Mouse (Mus musculus) limb, embryonic 14.5 days (tissue): Measurements from ENCODE around the gene Cfap97d2. TPM values are rescaled to one million over a fixed set of nuclear protein-coding genes. Genes with fewer than 3 reads are reported as not detected.
"Not testable (repeated sequence)": the region's sequence is repeated elsewhere in the genome, so short reads cannot be mapped to it uniquely, and the experiment has no call there.

Experiments used
- ATAC-seq: fragments of 200-750 bp; cut with Nextera tagmentation; 2 replicates; pipeline ENCODE4 v1.8.0; 2017; ENCODE audit warnings: low read depth, moderate number of reproducible peaks, moderate TSS enrichment; ENCODE audit not compliant: low FRiP score
- DNase-seq: peaks from one replicate; pipeline ENCODE4 v3.0.0-alpha.2; 2015; ENCODE audit warnings: low spot score
- H3K27ac ChIP-seq: fragments of 300-500 bp; sonication (generic); replicated peaks from 2 replicates; pipeline ENCODE4 v1.5.1; 2014; ENCODE audit warnings: low read depth, mild to moderate bottlenecking, low read length, moderate library complexity, mixed read lengths
- H3K27me3 ChIP-seq: fragments of 300-500 bp; sonication (generic); 2 replicates; pipeline ENCODE4 v1.6.1; 2014; ENCODE audit warnings: low read length, mixed read lengths; ENCODE audit not compliant: control insufficient read depth, insufficient read depth
- H3K36me3 ChIP-seq: fragments of 300-500 bp; sonication (generic); 2 replicates; pipeline ENCODE4 v1.6.1; 2014; ENCODE audit warnings: mild to moderate bottlenecking, low read length, moderate library complexity, mixed read lengths; ENCODE audit not compliant: control insufficient read depth, insufficient read depth
- H3K4me1 ChIP-seq: fragments of 300-500 bp; sonication (generic); 2 replicates; pipeline ENCODE4 v1.6.1; 2014; ENCODE audit warnings: antibody characterized with exemption, low read length, mixed read lengths; ENCODE audit not compliant: control insufficient read depth, insufficient read depth
- H3K4me2 ChIP-seq: fragments of 300-500 bp; sonication (generic); replicated peaks from 2 replicates; pipeline ENCODE4 v1.6.1; 2014; ENCODE audit warnings: low read depth, mild to moderate bottlenecking, low read length, moderate library complexity; ENCODE audit not compliant: severe bottlenecking
- H3K4me3 ChIP-seq: fragments of 300-500 bp; sonication (generic); replicated peaks from 2 replicates; pipeline ENCODE4 v1.5.1; 2014; ENCODE audit warnings: low read length
- H3K9ac ChIP-seq: fragments of 300-500 bp; sonication (generic); 2 replicates; pipeline ENCODE4 v1.6.1; 2014; ENCODE audit warnings: mild to moderate bottlenecking, low read depth, low read length, moderate library complexity; ENCODE audit not compliant: severe bottlenecking
- H3K9me3 ChIP-seq: fragments of 300-500 bp; sonication (generic); 2 replicates; pipeline ENCODE4 v1.6.1; 2016; ENCODE audit warnings: low read length; ENCODE audit not compliant: control insufficient read depth
- POLR2A ChIP-seq: fragments of 200-500 bp; IDR thresholded peaks from 2 replicates; pipeline ENCODE4 v1.8.0; 2012; ENCODE audit warnings: inconsistent platforms, mild to moderate bottlenecking, moderate library complexity, borderline replicate concordance; ENCODE audit not compliant: insufficient read depth, insufficient read length; ENCODE audit errors: extremely low read depth
- WGBS: fragments of 180-500 bp; shearing (Covaris S2); extraction: QIAGEN DNeasy Blood & Tissue Kit; methylation state at CpG from one replicate; pipeline ENCODE4 v1.1.7; 2014; 5-methylcytosine and 5-hydroxymethylcytosine counted together
- polyA plus RNA-seq, 2 experiments: library from polyadenylated mRNA; depleted of rRNA in 1 of 2; stranded (reverse) in 1 of 2; unstranded in 1 of 2; fragments of >200 nt; fragmentation: Nextera tagmentation in 1 of 2; extraction: Ambion mirVana in 1 of 2; gene quantifications; 2 replicates each; pipeline versions ENCODE4 v1.2.1 to v1.2.3; 2012 to 2014

Cfap97d2 gene
- polyA plus RNA-seq, 2 experiments: 0.10 TPM; not detected in 1

GRCm38 (mm10) chr8:13740323-13740770, 34.7 kb downstream of the Cfap97d2 start:
- H3K9me3 ChIP-seq: no peaks in the 10 kb centered on the region
- DNase-seq: no peak
- ATAC-seq: no peak
- TF ChIP-seq POLR2A: no peak
- H3K4me1 ChIP-seq: no peaks in the 10 kb centered on the region
- H3K4me2 ChIP-seq: no peak overlapping the region
- H3K9ac ChIP-seq: 0 out of 2 replicates have a peak overlapping the region, but pooled peaks have one; percentile 5
- H3K4me3 ChIP-seq: no peak overlapping the region
- WGBS: 29% methylated on average over 6 of the region's 6 CpGs
- no peaks in the 10 kb centered on the region for H3K36me3 ChIP-seq
- H3K27ac ChIP-seq: no peak overlapping the region
- no peaks in the 10 kb centered on the region for H3K27me3 ChIP-seq

GRCm38 (mm10) chr8:13740817-13741613, 35.3 kb downstream of the Cfap97d2 start:
- H3K4me3 ChIP-seq: no peak overlapping the region
- no peak for TF ChIP-seq POLR2A
- H3K36me3 ChIP-seq: no peaks in the 10 kb centered on the region
- H3K9ac ChIP-seq: no peak overlapping the region
- no peak for DNase-seq
- H3K4me2 ChIP-seq: no peak overlapping the region
- H3K27ac ChIP-seq: no peak overlapping the region
- no peaks in the 10 kb centered on the region for H3K9me3 ChIP-seq
- ATAC-seq: no peak
- WGBS: 76% methylated on average over 7 of the region's 7 CpGs
- no peaks in the 10 kb centered on the region for H3K4me1 ChIP-seq
- no peaks in the 10 kb centered on the region for H3K27me3 ChIP-seq

- H3K4me2 ChIP-seq, H3K9me3 ChIP-seq, H3K4me3 ChIP-seq, H3K36me3 ChIP-seq, H3K27me3 ChIP-seq, H3K4me1 ChIP-seq, ATAC-seq, DNase-seq, H3K9ac ChIP-seq, H3K27ac ChIP-seq: not testable (repeated sequence)
- 79% methylated on average over 5 of the region's 6 CpGs for WGBS
These were observed 40.5 kb downstream of the Cfap97d2 start for GRCm38 (mm10) chr8:13746212-13746611.

GRCm38 (mm10) chr8:13747626-13748025, 41.9 kb downstream of the Cfap97d2 start:
- Histone ChIP-seq H3K9ac (no peak overlapping the region), H3K36me3 (no peaks in the 10 kb centered on the region), H3K9me3 (no peaks in the 10 kb centered on the region), H3K4me2 (no peak overlapping the region), H3K4me3 (no peak overlapping the region), H3K27ac (no peak overlapping the region), H3K27me3 (no peaks in the 10 kb centered on the region), H3K4me1 (0 out of 2 replicates have a peak, but pooled peaks cover 7% of the 10 kb centered on the region)
- TF ChIP-seq POLR2A: no peak
- ATAC-seq (no peak), DNase-seq (peak; percentile 55)
- WGBS: 5% methylated on average over 3 of the region's 3 CpGs

- no peak for ATAC-seq
- H3K36me3 ChIP-seq: no peaks in the 10 kb centered on the region
These were observed 48.0 kb downstream of the Cfap97d2 start for GRCm38 (mm10) chr8:13753680-13754079.

More at GRCm38 (mm10) chr8:13753680-13754079, 48.0 kb downstream of the Cfap97d2 start:
- no peak overlapping the region for H3K4me3 ChIP-seq
- peaks cover 12% of the 10 kb centered on the region for H3K4me1 ChIP-seq
- no peaks in the 10 kb centered on the region for H3K9me3 ChIP-seq
- WGBS: 33% methylated on average over 2 of the region's 2 CpGs
- no peaks in the 10 kb centered on the region for H3K27me3 ChIP-seq
- TF ChIP-seq POLR2A: no peak
- H3K27ac ChIP-seq: no peak overlapping the region
- H3K9ac ChIP-seq: no peak overlapping the region
- H3K4me2 ChIP-seq: no peak overlapping the region
- peak; percentile 78 for DNase-seq
